Mouse (Mus musculus): ENCODE results near the gene Hic1. TPM values are rescaled to one million over a fixed set of nuclear protein-coding genes. Genes with fewer than 3 reads are reported as not detected.

Hic1 gene
- polyA plus RNA-seq, 1 experiment from 2014 or later: 0.34 TPM

- no peak overlapping the region for H3K27ac ChIP-seq (ENCODE audit: low read depth, low read length)
- H3K4me1 ChIP-seq (ENCODE audit: control insufficient read depth, insufficient read depth, low read length): peaks cover 43% of the 10 kb centered on the region
- H3K9me3 ChIP-seq (ENCODE audit: control insufficient read depth, low read length): no peaks in the 10 kb centered on the region
- H3K36me3 ChIP-seq (ENCODE audit: control insufficient read depth, insufficient read depth, low read length): no peaks in the 10 kb centered on the region; the same call in 1 of the 2 replicates
- H3K9ac ChIP-seq (ENCODE audit: low read length): peak overlapping the region; percentile 3; the same call in 1 of the 2 replicates
- peak; percentile 66 for ATAC-seq (ENCODE audit: low FRiP score)
- DNase-seq (ENCODE audit: low spot score, missing footprints): peak; percentile 99
- H3K4me2 ChIP-seq: peak overlapping the region; percentile 57
- H3K27me3 ChIP-seq (ENCODE audit: control insufficient read depth, insufficient read depth, low read length): peaks cover 50% of the 10 kb centered on the region
- under 1% methylated on average over 70 of the region's 71 CpGs for WGBS
- H3K4me3 ChIP-seq (ENCODE audit: low read depth, low read length): peak overlapping the region; percentile 41
Observed at GRCm38 (mm10) chr11:75173095-75173798, 3.9 kb upstream of the Hic1 start.

GRCm38 (mm10) chr11:75172151-75173094, 3.1 kb upstream of the Hic1 start:
- DNase-seq (ENCODE audit: low spot score, missing footprints): peak; percentile 92
- peaks cover 41% of the 10 kb centered on the region for H3K4me1 ChIP-seq (ENCODE audit: control insufficient read depth, insufficient read depth, low read length)
- no peak overlapping the region for H3K27ac ChIP-seq (ENCODE audit: low read depth, low read length)
- no peaks in the 10 kb centered on the region for H3K9me3 ChIP-seq (ENCODE audit: control insufficient read depth, low read length)
- H3K27me3 ChIP-seq (ENCODE audit: control insufficient read depth, insufficient read depth, low read length): peaks cover 59% of the 10 kb centered on the region
- under 1% methylated on average over 75 of the region's 75 CpGs for WGBS
- peak overlapping the region; percentile 3; the same call in 1 of the 2 replicates for H3K9ac ChIP-seq (ENCODE audit: low read length)
- H3K4me3 ChIP-seq (ENCODE audit: low read depth, low read length): peak overlapping the region; percentile 41
- no peak for ATAC-seq (ENCODE audit: low FRiP score)
- no peaks in the 10 kb centered on the region; the same call in 1 of the 2 replicates for H3K36me3 ChIP-seq (ENCODE audit: control insufficient read depth, insufficient read depth, low read length)
- H3K4me2 ChIP-seq: peak overlapping the region; percentile 57

- Histone ChIP-seq H3K36me3 (ENCODE audit: control insufficient read depth, insufficient read depth, low read length) (no peaks in the 10 kb centered on the region), H3K27ac (ENCODE audit: low read depth, low read length) (no peak overlapping the region), H3K4me3 (ENCODE audit: low read depth, low read length) (no peak overlapping the region), H3K4me2 (no peak overlapping the region), H3K9ac (ENCODE audit: low read length) (no peak overlapping the region), H3K4me1 (ENCODE audit: control insufficient read depth, insufficient read depth, low read length) (peaks cover 48% of the 10 kb centered on the region), H3K27me3 (ENCODE audit: control insufficient read depth, insufficient read depth, low read length) (peaks cover 70% of the 10 kb centered on the region), H3K9me3 (ENCODE audit: control insufficient read depth, low read length) (no peaks in the 10 kb centered on the region)
- ATAC-seq (ENCODE audit: low FRiP score) (no peak), DNase-seq (ENCODE audit: low spot score, missing footprints) (no peak)
- 6% methylated on average over 17 of the region's 17 CpGs for WGBS
Observed at GRCm38 (mm10) chr11:75171186-75171865, 2.0 kb upstream of the Hic1 start.

GRCm38 (mm10) chr11:75170136-75170751, 925 bp upstream of the Hic1 start:
- Histone ChIP-seq H3K9me3 (ENCODE audit: control insufficient read depth, low read length) (no peaks in the 10 kb centered on the region), H3K27ac (ENCODE audit: low read depth, low read length) (no peak overlapping the region), H3K27me3 (ENCODE audit: control insufficient read depth, insufficient read depth, low read length) (peaks cover 80% of the 10 kb centered on the region), H3K4me3 (ENCODE audit: low read depth, low read length) (peak overlapping the region; percentile 34), H3K4me2 (peak overlapping the region; percentile 61), H3K9ac (ENCODE audit: low read length) (peak overlapping the region; percentile 36; the same call in 1 of the 2 replicates), H3K4me1 (ENCODE audit: control insufficient read depth, insufficient read depth, low read length) (peaks cover 50% of the 10 kb centered on the region), H3K36me3 (ENCODE audit: control insufficient read depth, insufficient read depth, low read length) (no peaks in the 10 kb centered on the region)
- WGBS: under 1% methylated on average over 36 of the region's 38 CpGs
- DNase-seq (ENCODE audit: low spot score, missing footprints) (peak; percentile 99), ATAC-seq (ENCODE audit: low FRiP score) (peak; percentile 53)

GRCm38 (mm10) chr11:75168590-75169361, 543 bp downstream of the Hic1 start:
- Histone ChIP-seq H3K4me3 (ENCODE audit: low read depth, low read length) (peak overlapping the region; percentile 41), H3K4me2 (peak overlapping the region; percentile 70), H3K27me3 (ENCODE audit: control insufficient read depth, insufficient read depth, low read length) (peaks cover 95% of the 10 kb centered on the region), H3K9me3 (ENCODE audit: control insufficient read depth, low read length) (no peaks in the 10 kb centered on the region), H3K9ac (ENCODE audit: low read length) (peak overlapping the region; percentile 38; the same call in 1 of the 2 replicates), H3K4me1 (ENCODE audit: control insufficient read depth, insufficient read depth, low read length) (peaks cover 46% of the 10 kb centered on the region), H3K27ac (ENCODE audit: low read depth, low read length) (no peak overlapping the region), H3K36me3 (ENCODE audit: control insufficient read depth, insufficient read depth, low read length) (no peaks in the 10 kb centered on the region)
- under 1% methylated on average over 81 of the region's 83 CpGs for WGBS
- ATAC-seq (ENCODE audit: low FRiP score) (no peak), DNase-seq (ENCODE audit: low spot score, missing footprints) (peak; percentile 98)

- Histone ChIP-seq H3K27ac (ENCODE audit: low read depth, low read length) (no peak overlapping the region), H3K4me2 (peak overlapping the region; percentile 70), H3K4me1 (ENCODE audit: control insufficient read depth, insufficient read depth, low read length) (peaks cover 44% of the 10 kb centered on the region), H3K27me3 (ENCODE audit: control insufficient read depth, insufficient read depth, low read length) (peaks cover 94% of the 10 kb centered on the region), H3K9me3 (ENCODE audit: control insufficient read depth, low read length) (no peaks in the 10 kb centered on the region), H3K9ac (ENCODE audit: low read length) (no peak overlapping the region; the same call in 1 of the 2 replicates), H3K36me3 (ENCODE audit: control insufficient read depth, insufficient read depth, low read length) (no peaks in the 10 kb centered on the region), H3K4me3 (ENCODE audit: low read depth, low read length) (peak overlapping the region; percentile 41)
- DNase-seq (ENCODE audit: low spot score, missing footprints): peak; percentile 95
- ATAC-seq (ENCODE audit: low FRiP score): no peak
- WGBS: 3% methylated on average over 52 of the region's 63 CpGs
Observed at GRCm38 (mm10) chr11:75167643-75168589, 1.4 kb downstream of the Hic1 start.

- Histone ChIP-seq H3K9me3 (ENCODE audit: control insufficient read depth, low read length) (no peaks in the 10 kb centered on the region), H3K27ac (ENCODE audit: low read depth, low read length) (no peak overlapping the region), H3K36me3 (ENCODE audit: control insufficient read depth, insufficient read depth, low read length) (no peaks in the 10 kb centered on the region), H3K27me3 (ENCODE audit: control insufficient read depth, insufficient read depth, low read length) (peaks cover 85% of the 10 kb centered on the region), H3K4me2 (peak overlapping the region; percentile 24), H3K4me3 (ENCODE audit: low read depth, low read length) (peak overlapping the region; percentile 15), H3K4me1 (ENCODE audit: control insufficient read depth, insufficient read depth, low read length) (peaks cover 35% of the 10 kb centered on the region), H3K9ac (ENCODE audit: low read length) (no peak overlapping the region)
- ATAC-seq (ENCODE audit: low FRiP score): no peak
- WGBS: 1% methylated on average over 64 of the region's 68 CpGs
- DNase-seq (ENCODE audit: low spot score, missing footprints): peak; percentile 93
Observed at GRCm38 (mm10) chr11:75166861-75167642, 2.3 kb downstream of the Hic1 start.
